9 mouse cellular contexts compared by ENCODE assay signal in genomic region chr14:92907623-92908045, GRCm38 (mm10).
DNase-seq lines count a peak whose midpoint lies in the region; ATAC-seq lines count a peak whose summit lies in the region.
"Had no signal": no experiment of that assay in that cellular context is flagged by ENCODE, and none has a peak within 500 bp of the region (broad histone marks: within the 10 kb centered on the region; RNA-seq: fewer than 3 reads in every experiment).

No protein-coding gene starts in this region.

- no peak overlapping the region for H3K4me2 ChIP-seq in liver, embryonic 12.5 days
- H3K4me2 ChIP-seq: liver, embryonic 13.5 days had no signal

- WGBS in liver, embryonic 12.5 days (ENCODE audit: insufficient replicate concordance), result 67% methylated on average over 6 of the region's 6 CpGs

- DNase-seq in cerebellum, adult 11-12 months, result peak; percentile 2
- DNase-seq in cerebellum, adult 8-10 months, result no peak
- DNase-seq in ovary, postnatal 36 days (ENCODE audit: low spot score), result peak; percentile 6
- DNase-seq in ovary, adult 18-20 months (ENCODE audit: low spot score), result no peak
- DNase-seq in left cerebral cortex, adult 8-10 months (ENCODE audit: low spot score in 2 of 2), result peak; percentile 1 to 16
- peak; percentile 23 for DNase-seq in telencephalon, adult 2 months (ENCODE audit: low read depth, low spot score)
- no peak for DNase-seq in heart, postnatal 25 days (ENCODE audit: low spot score)
- DNase-seq: liver, embryonic 13.5 days had no signal

- H3K4me3 ChIP-seq in liver, embryonic 12.5 days, result no peak overlapping the region
- H3K4me3 ChIP-seq: liver, embryonic 13.5 days had no signal

- H3K27me3 ChIP-seq in liver, embryonic 12.5 days (replicated peaks), result no peaks in the 10 kb centered on the region
- H3K27me3 ChIP-seq: liver, embryonic 13.5 days had no signal

- no peak overlapping the region for H3K9ac ChIP-seq in liver, embryonic 12.5 days
- H3K9ac ChIP-seq: liver, embryonic 13.5 days had no signal

- no peak for ATAC-seq in liver, embryonic 12.5 days

- H3K4me1 ChIP-seq in liver, embryonic 12.5 days, result no peaks in the 10 kb centered on the region
- H3K4me1 ChIP-seq: liver, embryonic 13.5 days had no signal

- intact Hi-C loops in heart, postnatal 25 days (cut with DNase I), result no loop called here

- no peaks in the 10 kb centered on the region for H3K9me3 ChIP-seq in liver, embryonic 12.5 days (replicated peaks)
- H3K9me3 ChIP-seq: liver, embryonic 13.5 days had no signal

- no peak overlapping the region for H3K27ac ChIP-seq in liver, embryonic 12.5 days
- H3K27ac ChIP-seq: liver, embryonic 13.5 days had no signal

- H3K36me3 ChIP-seq in liver, embryonic 12.5 days, result no peaks in the 10 kb centered on the region
- H3K36me3 ChIP-seq: liver, embryonic 13.5 days had no signal

Comparison
In these comparisons a context has a peak if more than half of its experiments do, and no peak if none do; other contexts are left out.
1. DNase-seq: peak in cerebellum, adult 11-12 months (single experiment), ovary, postnatal 36 days (single experiment), left cerebral cortex, adult 8-10 months (2 of 2) and telencephalon, adult 2 months (single experiment); none in cerebellum, adult 8-10 months (single experiment), ovary, adult 18-20 months (single experiment) and heart, postnatal 25 days (single experiment).